Mouse (Mus musculus): ENCODE results near the gene Amh. TPM values are rescaled to one million over a fixed set of nuclear protein-coding genes. Genes with fewer than 3 reads are reported as not detected.

The Amh gene
- polyA plus RNA-seq (2016; fragmentation: Nextera tagmentation; extraction: Ambion mirVana), result 0.10 TPM in 1 of 2 replicates, not detected in the other

DNA sequence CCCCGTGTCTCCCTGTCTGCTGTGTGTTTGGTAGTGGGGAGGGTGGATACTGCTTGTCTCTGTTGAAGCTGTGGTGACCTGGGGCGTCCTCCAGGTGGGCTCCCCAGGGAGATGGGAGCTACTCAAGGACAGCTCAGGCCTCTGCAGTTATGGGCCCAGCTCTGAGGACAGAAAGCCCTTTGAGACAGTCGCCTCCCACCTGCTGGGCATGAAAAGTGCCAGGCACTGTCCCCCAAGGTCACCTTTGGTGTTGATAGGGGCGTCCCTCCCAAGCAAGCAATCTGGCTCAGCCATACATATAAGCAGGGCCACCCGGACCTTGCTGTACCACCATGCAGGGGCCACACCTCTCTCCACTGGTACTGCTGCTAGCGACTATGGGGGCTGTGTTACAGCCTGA lies at the start of gene Amh:
Gene Amh (plus strand): TSS at position 328 of the 400 bp plus-strand sequence.
- peaks cover 44% of the 10 kb centered on the region for H3K4me1 ChIP-seq
- H3K4me2 ChIP-seq (replicated peaks), result no peak within 1 kb of the TSS
- WGBS, result 76% methylated on average over 6 of the region's 6 CpGs
- no peaks in the 10 kb centered on the region for H3K9me3 ChIP-seq
- no peak within 1 kb of the TSS for H3K4me3 ChIP-seq
- no peak for ATAC-seq (ENCODE audit: low FRiP score, low read depth)
- peaks cover 46% of the 10 kb centered on the region for H3K36me3 ChIP-seq
- no peak within 1 kb of the TSS for H3K9ac ChIP-seq (replicated peaks)
- H3K27me3 ChIP-seq, result peaks cover 44% of the 10 kb centered on the region
- no peak within 1 kb of the TSS for H3K27ac ChIP-seq (replicated peaks)

GRCm38 (mm10) chr10:80755291-80756015 lies 49.6 kb upstream of the Amh start:
- WGBS, result 1% methylated on average over 53 of the region's 75 CpGs
- Histone ChIP-seq H3K9ac (replicated peaks) (peak overlapping the region; percentile 98), H3K27me3 (no peaks in the 10 kb centered on the region), H3K4me2 (replicated peaks) (peak overlapping the region; percentile 96), H3K9me3 (no peaks in the 10 kb centered on the region), H3K4me1 (peaks cover 34% of the 10 kb centered on the region), H3K27ac (replicated peaks) (peak overlapping the region; percentile 91), H3K36me3 (no peaks in the 10 kb centered on the region), H3K4me3 (peak overlapping the region; percentile 100)
- 0 out of 2 replicates have a peak, but pooled peaks have one; percentile 5 for ATAC-seq (ENCODE audit: low FRiP score, low read depth)

DNA sequence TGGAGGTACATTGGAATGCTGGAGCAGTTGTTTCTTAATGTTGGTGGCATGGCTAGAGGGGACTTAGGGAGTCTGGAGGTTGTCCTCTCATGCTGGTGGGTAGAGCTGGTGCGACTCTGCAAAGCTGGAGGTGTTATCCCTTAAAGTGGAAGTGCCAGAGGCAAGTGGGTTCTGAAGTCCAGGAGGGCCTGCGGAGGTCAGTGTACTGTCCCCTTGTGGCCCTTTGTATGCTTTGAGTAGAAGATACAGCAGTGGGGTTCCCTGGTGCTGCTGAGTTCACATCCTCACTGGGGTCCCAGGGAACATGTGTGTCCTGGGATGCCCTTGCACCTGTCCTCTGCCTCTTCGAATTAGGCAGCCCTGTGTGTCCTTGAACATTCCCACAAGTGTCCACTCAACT lies 48.9 kb upstream of the Amh start:
- Histone ChIP-seq H3K36me3 (no peaks in the 10 kb centered on the region), H3K27me3 (no peaks in the 10 kb centered on the region), H3K9ac (replicated peaks) (peak overlapping the region; percentile 98), H3K4me1 (peaks cover 37% of the 10 kb centered on the region), H3K4me2 (replicated peaks) (peak overlapping the region; percentile 96), H3K27ac (replicated peaks) (no peak overlapping the region), H3K9me3 (no peaks in the 10 kb centered on the region), H3K4me3 (peak overlapping the region; percentile 100)
- no peak for ATAC-seq (ENCODE audit: low FRiP score, low read depth)
- 31% methylated on average over 3 of the region's 3 CpGs for WGBS

- H3K36me3 ChIP-seq, result no peaks in the 10 kb centered on the region
- peak overlapping the region; percentile 98 for H3K9ac ChIP-seq (replicated peaks)
- WGBS, result 80% methylated on average over 2 of the region's 2 CpGs
- H3K4me1 ChIP-seq, result peaks cover 37% of the 10 kb centered on the region
- no peaks in the 10 kb centered on the region for H3K9me3 ChIP-seq
- H3K4me2 ChIP-seq (replicated peaks), result peak overlapping the region; percentile 96
- no peak for ATAC-seq (ENCODE audit: low FRiP score, low read depth)
- peak overlapping the region; percentile 100 for H3K4me3 ChIP-seq
- H3K27ac ChIP-seq (replicated peaks), result no peak overlapping the region
- no peaks in the 10 kb centered on the region for H3K27me3 ChIP-seq
These were observed 48.5 kb upstream of the Amh start for GRCm38 (mm10) chr10:80756509-80756908.

DNA sequence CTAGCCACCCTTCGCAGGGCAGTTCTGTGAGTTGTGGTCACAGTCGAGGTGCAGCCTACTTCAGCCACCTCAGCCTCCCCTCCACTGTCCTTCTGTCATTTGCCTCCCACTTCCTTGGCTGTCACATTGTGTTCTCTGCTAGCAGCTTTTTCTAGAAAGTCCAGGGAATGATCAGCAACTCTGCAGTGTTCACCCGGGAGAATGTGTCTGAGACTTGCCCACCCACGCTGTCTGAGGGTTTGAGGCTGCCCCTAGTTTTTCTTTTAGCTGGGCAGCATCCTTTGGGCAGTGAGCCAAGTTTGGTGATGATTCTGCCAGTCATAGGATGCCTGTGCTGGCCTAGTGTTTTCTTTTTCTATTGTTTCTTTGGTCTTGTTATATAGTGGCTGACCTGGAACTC lies 48.1 kb upstream of the Amh start:
- peaks cover 36% of the 10 kb centered on the region for H3K4me1 ChIP-seq
- H3K36me3 ChIP-seq, result no peaks in the 10 kb centered on the region
- peak overlapping the region; percentile 98; the same call in 1 of the 2 replicates for H3K9ac ChIP-seq (replicated peaks)
- H3K4me2 ChIP-seq (replicated peaks), result peak overlapping the region; percentile 96
- H3K9me3 ChIP-seq, result no peaks in the 10 kb centered on the region
- WGBS, result 82% methylated on average over 4 of the region's 4 CpGs
- H3K4me3 ChIP-seq, result peak overlapping the region; percentile 100; the same call in 1 of the 2 replicates
- no peak overlapping the region for H3K27ac ChIP-seq (replicated peaks)
- H3K27me3 ChIP-seq, result no peaks in the 10 kb centered on the region
- no peak for ATAC-seq (ENCODE audit: low FRiP score, low read depth)

GRCm38 (mm10) chr10:80757717-80758116 lies 47.3 kb upstream of the Amh start:
- no peak overlapping the region for H3K9ac ChIP-seq (replicated peaks)
- H3K4me1 ChIP-seq, result peaks cover 30% of the 10 kb centered on the region
- H3K9me3 ChIP-seq, result no peaks in the 10 kb centered on the region
- no peak for ATAC-seq (ENCODE audit: low FRiP score, low read depth)
- no peak overlapping the region for H3K4me3 ChIP-seq
- H3K4me2 ChIP-seq (replicated peaks), result no peak overlapping the region
- H3K27me3 ChIP-seq, result no peaks in the 10 kb centered on the region
- H3K27ac ChIP-seq (replicated peaks), result 0 out of 2 replicates have a peak overlapping the region, but pooled peaks have one; percentile 3
- no peaks in the 10 kb centered on the region for H3K36me3 ChIP-seq
- 36% methylated on average over 5 of the region's 5 CpGs for WGBS

DNA sequence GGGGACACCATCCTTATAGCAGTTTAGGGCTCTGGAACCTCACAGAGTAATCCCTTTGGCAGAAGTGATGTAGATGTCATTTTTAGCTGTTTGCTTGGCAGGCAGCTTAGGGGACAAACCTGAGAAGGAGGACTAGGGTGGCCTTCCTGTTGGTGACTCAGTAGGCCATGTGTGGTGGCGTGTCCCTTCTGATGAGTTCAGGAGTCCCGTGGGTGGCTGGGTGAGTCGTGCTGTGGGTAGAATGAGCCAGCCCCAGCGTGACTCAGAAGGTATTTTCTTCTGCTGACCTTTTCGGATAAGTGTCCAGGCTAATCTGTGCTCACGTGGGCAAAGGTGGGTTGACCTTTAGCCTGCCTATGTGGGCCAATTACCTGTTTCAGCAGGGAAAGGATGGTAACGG lies 46.4 kb upstream of the Amh start:
- no peak overlapping the region for H3K4me3 ChIP-seq
- no peaks in the 10 kb centered on the region for H3K9me3 ChIP-seq
- H3K4me2 ChIP-seq (replicated peaks), result no peak overlapping the region
- no peaks in the 10 kb centered on the region for H3K36me3 ChIP-seq
- no peak overlapping the region for H3K27ac ChIP-seq (replicated peaks)
- no peak for ATAC-seq (ENCODE audit: low FRiP score, low read depth)
- H3K9ac ChIP-seq (replicated peaks), result no peak overlapping the region
- peaks cover 30% of the 10 kb centered on the region for H3K4me1 ChIP-seq
- WGBS, result 87% methylated on average over 7 of the region's 7 CpGs
- H3K27me3 ChIP-seq, result no peaks in the 10 kb centered on the region

DNA sequence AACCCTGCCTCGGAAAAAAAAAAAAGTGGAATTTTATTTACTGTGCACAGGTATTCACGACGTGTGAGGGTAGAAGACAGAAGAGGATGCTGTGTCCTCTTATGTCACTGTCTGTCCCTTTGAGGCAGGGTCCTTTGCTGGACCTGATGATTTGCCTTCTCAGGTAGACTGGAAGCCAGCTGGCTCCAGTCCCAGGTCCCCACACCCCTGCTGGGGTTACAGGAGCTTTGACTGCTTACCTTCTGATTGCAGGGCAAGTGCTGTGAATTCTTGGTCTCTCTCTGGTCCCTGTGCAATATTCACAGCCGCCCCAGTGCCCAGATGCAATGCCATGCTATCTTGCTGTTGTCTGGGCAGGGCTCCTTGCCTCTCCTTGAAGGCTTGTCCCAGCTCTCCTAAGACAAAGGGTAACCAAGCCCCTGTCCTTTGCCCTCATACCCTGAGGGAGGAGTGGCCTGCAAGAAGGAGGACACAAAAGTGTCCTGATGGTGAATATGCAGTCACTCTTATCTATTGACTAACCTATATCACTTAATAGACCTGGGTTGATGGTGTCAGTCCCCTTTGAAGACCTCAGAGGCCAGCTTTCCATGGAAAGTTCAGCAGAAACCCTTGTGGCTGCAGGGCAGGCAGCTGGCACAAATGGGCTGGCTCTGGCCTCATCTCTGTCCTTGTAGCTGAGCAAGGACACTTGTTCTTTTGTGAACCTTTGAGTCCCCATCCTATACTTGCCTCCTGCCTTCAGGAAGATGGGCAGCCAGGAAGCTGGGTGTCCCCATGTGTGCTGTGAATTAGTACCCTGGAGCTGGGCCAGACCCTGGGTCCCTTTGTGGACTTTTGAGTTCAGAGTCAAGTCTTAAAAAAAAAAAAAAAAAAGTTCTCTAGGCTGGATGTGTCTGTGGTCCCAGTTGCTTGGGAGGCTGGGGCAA lies 44.2 kb upstream of the Amh start:
- no peak overlapping the region for H3K9ac ChIP-seq (replicated peaks)
- no peak for ATAC-seq (ENCODE audit: low FRiP score, low read depth)
- H3K4me2 ChIP-seq (replicated peaks), result no peak overlapping the region
- peaks cover 29% of the 10 kb centered on the region for H3K4me1 ChIP-seq
- no peaks in the 10 kb centered on the region for H3K9me3 ChIP-seq
- 91% methylated on average over 4 of the region's 4 CpGs for WGBS
- no peak overlapping the region for H3K4me3 ChIP-seq
- H3K27me3 ChIP-seq, result no peaks in the 10 kb centered on the region
- peaks cover 13% of the 10 kb centered on the region for H3K36me3 ChIP-seq
- H3K27ac ChIP-seq (replicated peaks), result no peak overlapping the region

DNA sequence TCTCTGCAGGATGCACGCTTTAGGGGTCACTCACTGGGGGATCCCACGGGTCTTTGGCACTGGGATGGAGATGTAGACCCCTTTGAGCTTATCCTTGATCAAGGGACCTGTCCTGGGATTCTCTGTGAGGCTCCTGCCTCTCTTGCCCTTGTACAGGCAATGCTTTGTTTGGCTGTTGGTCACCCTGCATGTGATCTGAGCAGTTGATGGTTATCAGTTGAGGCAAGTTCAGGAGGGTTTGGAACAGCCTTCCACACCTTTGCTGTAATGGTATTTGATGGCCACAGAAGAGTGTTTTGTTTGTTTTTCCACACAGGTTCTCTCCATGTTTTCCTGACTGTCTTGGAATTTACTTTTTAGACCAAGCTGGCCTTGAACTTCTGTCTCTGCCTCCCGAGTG lies 43.2 kb upstream of the Amh start:
- Histone ChIP-seq H3K9ac (replicated peaks) (no peak overlapping the region), H3K27ac (replicated peaks) (no peak overlapping the region)

DNA sequence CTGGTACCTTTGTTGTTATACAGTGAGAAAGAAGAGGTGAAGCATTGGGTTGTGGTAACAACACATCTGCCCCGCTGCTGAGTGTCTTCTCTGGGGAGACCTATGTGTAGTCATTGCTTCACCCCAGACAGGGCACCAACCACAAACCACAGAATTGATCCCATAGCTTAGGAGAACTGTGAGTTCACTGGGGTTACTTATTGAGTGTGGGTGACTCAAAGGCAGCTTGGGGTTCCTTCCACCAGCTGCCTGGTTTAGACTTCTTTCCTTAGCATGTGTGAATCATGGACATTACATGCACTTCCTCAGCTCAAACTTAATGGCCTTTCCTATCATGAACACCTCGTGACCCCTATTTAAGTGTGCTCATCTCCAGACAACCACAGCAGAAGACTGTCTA lies 41.5 kb upstream of the Amh start:
- H3K4me3 ChIP-seq, result no peak overlapping the region
- no peak overlapping the region for H3K27ac ChIP-seq (replicated peaks)
- peaks cover 3% of the 10 kb centered on the region; the same call in 1 of the 2 replicates for H3K4me1 ChIP-seq
- H3K27me3 ChIP-seq, result no peaks in the 10 kb centered on the region
- H3K9me3 ChIP-seq, result no peaks in the 10 kb centered on the region
- no peak overlapping the region for H3K9ac ChIP-seq (replicated peaks)
- no peak for ATAC-seq (ENCODE audit: low FRiP score, low read depth)
- H3K36me3 ChIP-seq, result peaks cover 37% of the 10 kb centered on the region
- 100% methylated on average over 2 of the region's 2 CpGs for WGBS
- H3K4me2 ChIP-seq (replicated peaks), result no peak overlapping the region

More for the DNA sequence above, 43.2 kb upstream of the Amh start:
- H3K27me3 ChIP-seq, result no peaks in the 10 kb centered on the region
- H3K36me3 ChIP-seq, result peaks cover 23% of the 10 kb centered on the region
- H3K4me3 ChIP-seq, result no peak overlapping the region
- WGBS, result 68% methylated on average over 3 of the region's 3 CpGs
- H3K4me1 ChIP-seq, result peaks cover 19% of the 10 kb centered on the region
- no peak overlapping the region for H3K4me2 ChIP-seq (replicated peaks)
- H3K9me3 ChIP-seq, result no peaks in the 10 kb centered on the region
- no peak for ATAC-seq (ENCODE audit: low FRiP score, low read depth)

DNA sequence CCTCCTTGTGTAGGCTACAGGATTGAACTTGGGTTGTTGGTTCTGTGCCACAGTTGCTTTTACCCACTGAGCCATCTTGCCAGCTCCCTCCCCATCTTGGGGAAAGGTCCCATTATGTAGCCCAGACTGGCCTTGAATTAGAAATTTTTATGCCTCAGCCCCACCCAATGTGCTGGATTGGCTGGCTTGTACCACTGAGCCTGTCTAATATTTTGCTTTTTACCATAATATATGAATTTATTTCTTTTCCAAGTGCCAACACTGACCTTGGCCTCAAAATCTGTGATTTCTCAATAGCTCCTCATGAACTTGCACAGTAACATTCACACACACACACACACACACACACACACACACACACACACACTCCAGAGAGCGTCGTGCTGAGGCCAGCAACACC lies 39.3 kb upstream of the Amh start:
- Histone ChIP-seq H3K27me3 (no peaks in the 10 kb centered on the region), H3K9me3 (no peaks in the 10 kb centered on the region), H3K4me3 (no peak overlapping the region), H3K27ac (replicated peaks) (no peak overlapping the region), H3K36me3 (peaks cover 57% of the 10 kb centered on the region), H3K9ac (replicated peaks) (no peak overlapping the region), H3K4me1 (no peaks in the 10 kb centered on the region), H3K4me2 (replicated peaks) (no peak overlapping the region)
- ATAC-seq (ENCODE audit: low FRiP score, low read depth), result no peak
- WGBS, result 89% methylated on average over 2 of the region's 2 CpGs

Data from midbrain, embryonic 12.5 days (tissue).